Mouse (Mus musculus) mammary gland, adult 2 months (tissue): ENCODE data around the gene Olfr958. TPM values are rescaled to one million over a fixed set of nuclear protein-coding genes. Genes with fewer than 3 reads are reported as not detected.

Experiments used
- polyA plus RNA-seq: library from polyadenylated mRNA; depleted of rRNA; stranded (reverse); fragments of >200 nt; gene quantifications from 2 replicates; pipeline ENCODE4 v1.2.3, GENCODE M21; 2012; ENCODE audit warnings: low replicate concordance; rRNA removed

The Olfr958 gene
- not detected in 2 replicates for polyA plus RNA-seq

GRCm38 (mm10) chr9:39553946-39554345 lies at the start of gene Olfr958:
Gene Olfr958, minus strand, starts transcription at chr9:39554054.

GRCm38 (mm10) chr9:39575469-39575868 lies 21.6 kb upstream of the Olfr958 start, which contains the start of gene Olfr959:
Gene Olfr959, minus strand, starts transcription at chr9:39575569.

GRCm38 (mm10) chr9:39515531-39515930 lies 38.3 kb downstream of the Olfr958 start, which contains the start of gene Olfr957:
Gene Olfr957, minus strand, starts transcription at chr9:39515809.

Other genes with a start within 250 kb of the Olfr958 start
- not detected in 2 replicates for gene Olfr948, start 228.0 kb downstream of the Olfr958 start, polyA plus RNA-seq
- not detected in 2 replicates for gene Olfr951, start 166.6 kb downstream of the Olfr958 start, polyA plus RNA-seq
- not detected in 2 replicates for gene Olfr952, start 126.9 kb downstream of the Olfr958 start, polyA plus RNA-seq
- not detected in 2 replicates for gene Olfr954, start 97.4 kb downstream of the Olfr958 start, polyA plus RNA-seq
- gene Olfr955, start 82.1 kb downstream of the Olfr958 start, polyA plus RNA-seq = not detected in 2 replicates
- gene Olfr44, start 60.1 kb downstream of the Olfr958 start, polyA plus RNA-seq = not detected in 2 replicates
- not detected in 2 replicates for gene Olfr957, start 38.2 kb downstream of the Olfr958 start, polyA plus RNA-seq
- gene Olfr959, start 21.5 kb upstream of the Olfr958 start, polyA plus RNA-seq = not detected in 2 replicates
- 5.5 and 7.6 TPM in 2 replicates for gene AW551984, start 50.3 kb upstream of the Olfr958 start, polyA plus RNA-seq
- gene Olfr148, start 56.6 kb upstream of the Olfr958 start, polyA plus RNA-seq = not detected in 2 replicates
- not detected in 2 replicates for gene Olfr960, start 67.3 kb upstream of the Olfr958 start, polyA plus RNA-seq
- not detected in 2 replicates for gene Olfr961, start 91.0 kb upstream of the Olfr958 start, polyA plus RNA-seq
- gene Olfr963, start 113.2 kb upstream of the Olfr958 start, polyA plus RNA-seq = not detected in 2 replicates
- gene Olfr149, start 153.1 kb upstream of the Olfr958 start, polyA plus RNA-seq = not detected in 2 replicates
- gene Olfr965, start 157.3 kb upstream of the Olfr958 start, polyA plus RNA-seq = not detected in 2 replicates
- gene Olfr150, start 176.9 kb upstream of the Olfr958 start, polyA plus RNA-seq = not detected in 2 replicates
- gene Olfr967, start 192.2 kb upstream of the Olfr958 start, polyA plus RNA-seq = not detected in 2 replicates
- not detected in 2 replicates for gene Olfr968, start 229.2 kb upstream of the Olfr958 start, polyA plus RNA-seq
- not detected in 2 replicates for gene Olfr969, start 236.9 kb upstream of the Olfr958 start, polyA plus RNA-seq